9 mouse cellular contexts compared by ENCODE assay signal in the genomic region with DNA sequence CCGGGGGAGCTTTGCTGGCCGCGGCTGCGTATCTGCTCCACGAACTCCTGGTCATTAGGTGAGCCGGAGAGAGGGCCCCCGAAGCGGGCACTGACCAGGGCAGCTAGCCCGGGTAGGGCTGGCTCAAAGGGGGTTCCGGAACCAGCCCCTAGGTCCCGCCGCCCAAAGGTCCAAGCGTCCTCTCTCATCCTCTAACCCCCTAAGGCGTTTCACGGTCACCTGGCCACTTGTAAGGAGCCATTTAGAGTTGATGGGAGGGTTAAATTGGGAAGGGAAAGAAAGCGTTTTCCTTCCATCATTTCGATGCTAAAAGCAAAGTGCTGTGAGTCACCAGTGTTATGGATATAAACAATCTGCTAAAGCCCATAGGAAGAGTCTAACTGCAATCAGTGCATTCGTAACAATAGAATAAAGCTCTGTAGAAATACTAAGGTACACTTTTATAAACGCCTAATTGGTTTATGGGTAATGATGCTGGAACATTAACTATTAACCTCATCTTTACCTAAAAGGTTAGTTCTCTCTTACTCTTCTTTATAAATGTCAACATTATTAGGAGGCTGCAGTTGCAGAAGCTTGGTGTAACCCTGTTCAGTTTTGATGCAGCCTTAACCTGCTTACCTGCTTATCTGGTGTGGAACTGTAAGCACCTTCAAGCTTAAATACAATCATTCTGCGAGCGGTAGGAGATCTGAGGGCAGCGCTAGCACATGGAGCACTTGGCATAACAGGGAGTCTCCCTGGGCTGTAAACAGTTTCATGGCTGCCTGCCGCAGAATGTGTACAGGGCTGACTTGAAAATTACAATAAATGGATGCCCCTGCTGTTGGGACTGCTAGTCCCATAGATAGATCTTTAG. TPM values are rescaled to one million over a fixed set of nuclear protein-coding genes. Genes with fewer than 3 reads are reported as not detected.
DNase-seq lines count a peak whose midpoint lies in the region; ATAC-seq and TF ChIP-seq lines count a peak whose summit lies in the region.
"Had no signal": no experiment of that assay in that cellular context is flagged by ENCODE, and none has a peak within 500 bp of the region (broad histone marks: within the 10 kb centered on the region; RNA-seq: fewer than 3 reads in every experiment).

No protein-coding gene starts in this region.

- no peaks in the 10 kb centered on the region for H3K36me3 ChIP-seq in heart, embryonic 12.5 days
- H3K36me3 ChIP-seq in limb, embryonic 13.5 days: peaks cover 4% of the 10 kb centered on the region

- WGBS in heart, embryonic 12.5 days: 18% methylated on average over 23 of the region's 23 CpGs
- WGBS in limb, embryonic 13.5 days: 12% methylated on average over 23 of the region's 23 CpGs

- no peaks in the 10 kb centered on the region for H3K9me3 ChIP-seq in heart, embryonic 12.5 days (replicated peaks)
- no peaks in the 10 kb centered on the region for H3K9me3 ChIP-seq in limb, embryonic 13.5 days

- H3K4me3 ChIP-seq in heart, embryonic 12.5 days: peak overlapping the region; percentile 72
- H3K4me3 ChIP-seq in embryonic fibroblast, embryonic 13.5 days (ENCODE audit: insufficient read depth, low read length): peak overlapping the region; percentile 84
- H3K4me3 ChIP-seq in limb, embryonic 13.5 days: peak overlapping the region; percentile 77

- peak overlapping the region; percentile 12; the same call in 1 of the 2 replicates for H3K27ac ChIP-seq in heart, embryonic 12.5 days (ENCODE audit: poor library complexity, severe bottlenecking)
- peak overlapping the region; percentile 30 for H3K27ac ChIP-seq in embryonic fibroblast, embryonic 13.5 days (ENCODE audit: insufficient read depth, low read length)
- peak overlapping the region; percentile 90; the same call in 1 of the 2 replicates for H3K27ac ChIP-seq in limb, embryonic 13.5 days

- no peak for DNase-seq in heart, postnatal 25 days (ENCODE audit: low spot score)
- no peak for DNase-seq in Patski (ENCODE audit: low read depth, low spot score)
- DNase-seq in retina, postnatal 1 day: peak; percentile 30
- no peak for DNase-seq in adrenal gland, postnatal 14 days
- no peak for DNase-seq in spleen, postnatal 36 days (ENCODE audit: low spot score in 2 of 2)

- intact Hi-C loops in heart, postnatal 25 days (cut with DNase I): no loop called here

- in situ Hi-C loops in Patski (cut with MboI; ENCODE audit: low pct_unique_long_range_greater_than_20kb): loop anchor here (5.0 kb wide), 1 partner anchor 50 kb away; no protein-coding TSS in a partner anchor

- ATAC-seq in heart, embryonic 12.5 days (ENCODE audit: insufficient number of reproducible peaks, low FRiP score): 0 out of 2 replicates have a peak, but pooled peaks have one; percentile 30
- peak; percentile 52 for ATAC-seq in Patski
- peak; percentile 31; the same call in 1 of the 2 replicates for ATAC-seq in limb, embryonic 13.5 days (ENCODE audit: low FRiP score, low read depth)

- H3K4me1 ChIP-seq in heart, embryonic 12.5 days (replicated peaks): no peaks in the 10 kb centered on the region
- H3K4me1 ChIP-seq in embryonic fibroblast, embryonic 13.5 days (ENCODE audit: control insufficient read depth, insufficient read depth, low read length): no peaks in the 10 kb centered on the region
- peaks cover 17% of the 10 kb centered on the region for H3K4me1 ChIP-seq in limb, embryonic 13.5 days

- POLR2A ChIA-PET in Patski (lab: Charles Lee): interaction anchor here (0.6 kb wide), 1 partner anchor 19 kb away, joined by 3 read pairs; no protein-coding TSS in a partner anchor

- CTCF ChIA-PET in Patski (lab: Charles Lee): interaction anchor here (1.3 to 4.6 kb wide), 3 partner anchors 19 to 26 kb away, joined by 3 to 21 read pairs (median 4); no protein-coding TSS in a partner anchor

- H3K4me2 ChIP-seq in heart, embryonic 12.5 days: peak overlapping the region; percentile 89
- H3K4me2 ChIP-seq in limb, embryonic 13.5 days (replicated peaks): peak overlapping the region; percentile 84

- peak overlapping the region; percentile 82 for H3K9ac ChIP-seq in heart, embryonic 12.5 days
- H3K9ac ChIP-seq in limb, embryonic 13.5 days: peak overlapping the region; percentile 94

- TF ChIP-seq CTCF in Patski (IDR thresholded peaks at IDR 0.05): no peak
- TF ChIP-seq CTCF in embryonic fibroblast, embryonic 13.5 days (IDR thresholded peaks at IDR 0.05; ENCODE audit: borderline replicate concordance, insufficient read depth, low read length): no peak

- H3K27me3 ChIP-seq in heart, embryonic 12.5 days (replicated peaks): no peaks in the 10 kb centered on the region; the same call in 1 of the 2 replicates
- no peaks in the 10 kb centered on the region for H3K27me3 ChIP-seq in Patski
- no peaks in the 10 kb centered on the region for H3K27me3 ChIP-seq in limb, embryonic 13.5 days

- 0 out of 2 replicates have a peak, but pooled peaks have one; percentile 8 for TF ChIP-seq POLR2A in embryonic fibroblast, embryonic 13.5 days (IDR thresholded peaks at IDR 0.05; ENCODE audit: low read depth, low read length)

RNA-seq across cellular contexts. Expression of gene Faxc, which starts 0.9 kb away (rescaled TPM):
- 4.7 and 5.3 TPM in 2 replicates for polyA plus RNA-seq in heart, embryonic 12.5 days (2016; fragmentation: Nextera tagmentation; extraction: Ambion mirVana)
- 1 to 10 TPM in 1 of 2 experiments, under 1 TPM in 1; 0.89 to 1.1 TPM for total RNA-seq in heart, postnatal 25 days (2021)
- 10.8 TPM for polyA plus RNA-seq in Patski (2021)
- polyA plus RNA-seq in embryonic fibroblast, embryonic 13.5 days (2011; ENCODE audit: insufficient read length, low read depth, missing spikeins): 16.7 and 18.2 TPM in 2 replicates
- polyA plus RNA-seq in limb, embryonic 13.5 days (2015; fragmentation: Nextera tagmentation; extraction: Ambion mirVana): 7.3 and 7.4 TPM in 2 replicates
- 5.2 TPM in 2 replicates for total RNA-seq in adrenal gland, postnatal 14 days (2021)
- total RNA-seq: MEL had no signal

RNA-seq across cellular contexts. Expression of gene Coq3, which starts 52.5 kb away (rescaled TPM):
- 16.3 and 17.3 TPM in 2 replicates for polyA plus RNA-seq in heart, embryonic 12.5 days (2016; fragmentation: Nextera tagmentation; extraction: Ambion mirVana)
- total RNA-seq in heart, postnatal 25 days (2021): 10 to 100 TPM; 35.0 to 37.1 TPM
- 7.3 TPM for polyA plus RNA-seq in Patski (2021)
- polyA plus RNA-seq in embryonic fibroblast, embryonic 13.5 days (2011; ENCODE audit: insufficient read length, low read depth, missing spikeins): 11.5 and 11.9 TPM in 2 replicates
- polyA plus RNA-seq in limb, embryonic 13.5 days (2015; fragmentation: Nextera tagmentation; extraction: Ambion mirVana): 12.7 and 13.6 TPM in 2 replicates
- 22.5 and 22.9 TPM in 2 replicates for total RNA-seq in adrenal gland, postnatal 14 days (2021)

Comparison
In these comparisons a context has a peak if more than half of its experiments do, and no peak if none do; other contexts are left out.
1. H3K27ac ChIP-seq: peak in every context shown above with its lines; median percentile 90 in limb, embryonic 13.5 days; 30 in embryonic fibroblast, embryonic 13.5 days; 12 in heart, embryonic 12.5 days.